Mouse (Mus musculus): Measurements from ENCODE around the gene St3gal3.
A peak's percentile ranks its signal among the peaks of the same experiment; 100 is the strongest.

The St3gal3 gene

DNA sequence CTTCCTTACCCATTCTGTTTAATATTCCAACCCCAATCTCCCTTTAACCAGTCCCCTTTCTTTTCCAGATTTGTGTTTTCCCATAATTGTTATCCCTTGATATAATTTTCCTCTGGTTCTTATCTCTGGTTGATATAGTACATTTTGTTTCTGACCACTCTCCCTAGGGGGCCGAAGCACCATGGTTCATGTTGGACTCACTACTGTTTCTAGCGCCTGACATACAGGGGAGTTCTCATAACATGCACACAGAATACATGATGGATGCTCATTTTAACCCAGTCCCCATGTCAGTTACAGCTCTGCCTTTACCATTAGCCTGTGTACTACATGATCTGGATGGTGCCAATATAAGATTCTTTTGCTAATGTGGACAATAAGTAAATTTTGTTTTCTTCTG, 246.8 kb downstream of the St3gal3 start:
- DNase-seq = no peak

DNA sequence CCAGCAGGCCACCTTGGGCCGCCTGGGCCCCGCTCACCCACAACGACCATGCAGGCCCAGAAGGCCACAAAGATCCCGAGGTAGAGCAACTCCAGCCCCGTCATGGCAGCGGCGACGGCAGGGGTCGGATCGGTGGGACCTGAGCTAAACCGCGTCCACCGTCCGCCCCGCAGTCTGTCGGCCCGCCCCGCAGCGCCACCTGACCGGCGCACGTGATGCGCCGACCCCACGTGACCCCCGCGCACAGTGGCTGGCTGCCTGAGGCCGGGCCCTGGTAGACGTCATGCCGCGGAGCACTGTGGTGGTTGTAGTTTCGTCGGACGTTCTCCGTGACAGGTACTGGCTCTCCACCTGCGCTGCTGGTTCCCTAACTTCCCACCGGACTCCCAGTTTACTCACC, 247.6 kb downstream of the St3gal3 start, which contains the start of gene Atp6v0b:
Gene Atp6v0b, minus strand, starts transcription at position 201 of the 400 bp plus-strand sequence.
- DNase-seq = peak; percentile 96 to 97

DNA sequence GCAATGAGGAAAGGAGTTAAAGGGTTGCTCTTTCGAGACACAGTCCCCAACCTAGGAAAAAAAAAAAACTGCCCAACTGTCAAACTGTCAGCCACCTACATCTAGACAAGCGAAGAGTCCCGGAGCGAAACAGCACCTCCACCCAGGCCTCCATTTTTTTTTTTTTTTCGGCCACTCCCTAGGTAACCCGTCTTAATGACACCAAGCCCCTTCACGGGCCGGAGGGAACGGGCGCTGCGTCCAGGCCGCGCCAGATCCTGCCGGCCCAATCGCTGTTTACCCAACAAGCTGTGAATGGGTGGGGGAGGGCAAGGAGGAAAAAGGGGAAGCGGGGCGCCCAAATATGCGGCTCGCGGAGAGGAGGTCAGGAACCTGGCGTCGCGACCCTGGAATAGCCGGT, 248.1 kb downstream of the St3gal3 start:
- peak in 1 of 2 experiments; percentile 56 for DNase-seq

DNA sequence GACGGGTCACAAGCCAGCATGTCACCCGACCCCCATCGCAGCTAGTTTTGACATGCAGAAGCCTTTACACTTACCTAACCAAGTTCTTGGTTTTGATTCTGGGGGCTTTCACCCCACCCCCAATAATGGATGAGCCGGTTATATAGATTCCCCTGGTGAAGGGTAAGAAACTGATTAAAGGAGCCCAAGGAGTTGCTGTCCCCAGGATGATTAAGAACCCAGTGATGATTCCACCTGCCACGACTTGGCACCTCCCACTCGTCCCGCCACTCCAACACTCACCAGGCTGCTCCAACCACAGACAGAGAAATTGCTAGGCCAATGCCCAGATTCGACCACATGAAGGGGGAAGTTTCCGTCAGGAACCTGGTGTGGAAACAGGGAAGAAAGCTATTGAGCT, 248.7 kb downstream of the St3gal3 start:
- DNase-seq = no peak

DNA sequence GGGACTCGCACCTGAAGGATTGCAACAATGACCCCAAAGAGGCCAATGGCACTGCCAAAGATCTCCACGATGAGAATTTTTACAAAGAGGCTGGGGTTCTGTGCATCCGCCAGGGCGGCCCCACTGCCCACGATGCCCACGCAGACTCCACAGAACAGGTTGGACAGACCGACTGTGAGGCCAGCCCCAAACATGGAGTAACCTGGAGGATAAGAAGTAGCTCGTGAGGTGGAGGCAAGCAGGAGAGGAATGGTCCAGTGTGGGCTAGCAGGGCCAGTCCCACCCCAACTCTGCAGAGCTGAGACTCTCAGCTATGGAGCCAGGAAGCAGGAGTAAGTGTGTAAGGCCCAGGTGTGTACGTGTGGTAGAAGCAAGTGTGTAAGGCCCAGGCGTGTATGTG, 249.6 kb downstream of the St3gal3 start:
- no peak for DNase-seq

DNA sequence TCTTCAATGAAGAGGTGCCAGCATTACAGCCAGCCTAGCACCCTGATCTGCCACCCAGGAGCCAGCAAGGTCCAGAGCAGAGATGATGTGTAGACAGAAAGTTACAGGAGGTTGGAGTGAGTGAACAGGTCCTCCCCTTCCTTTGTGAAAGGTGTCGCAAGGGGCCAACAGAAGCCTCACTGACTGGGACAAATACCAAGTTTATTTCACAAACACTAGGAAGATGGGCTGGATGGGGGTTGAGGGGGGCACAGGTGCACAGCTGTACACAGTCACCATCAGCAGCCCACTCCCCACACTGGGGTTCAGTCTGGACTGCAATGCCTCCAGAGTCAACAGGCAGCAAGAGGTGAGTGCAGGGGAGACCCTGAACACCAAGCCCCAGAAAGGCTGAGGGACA, 250.6 kb downstream of the St3gal3 start:
- no peak for DNase-seq

DNA sequence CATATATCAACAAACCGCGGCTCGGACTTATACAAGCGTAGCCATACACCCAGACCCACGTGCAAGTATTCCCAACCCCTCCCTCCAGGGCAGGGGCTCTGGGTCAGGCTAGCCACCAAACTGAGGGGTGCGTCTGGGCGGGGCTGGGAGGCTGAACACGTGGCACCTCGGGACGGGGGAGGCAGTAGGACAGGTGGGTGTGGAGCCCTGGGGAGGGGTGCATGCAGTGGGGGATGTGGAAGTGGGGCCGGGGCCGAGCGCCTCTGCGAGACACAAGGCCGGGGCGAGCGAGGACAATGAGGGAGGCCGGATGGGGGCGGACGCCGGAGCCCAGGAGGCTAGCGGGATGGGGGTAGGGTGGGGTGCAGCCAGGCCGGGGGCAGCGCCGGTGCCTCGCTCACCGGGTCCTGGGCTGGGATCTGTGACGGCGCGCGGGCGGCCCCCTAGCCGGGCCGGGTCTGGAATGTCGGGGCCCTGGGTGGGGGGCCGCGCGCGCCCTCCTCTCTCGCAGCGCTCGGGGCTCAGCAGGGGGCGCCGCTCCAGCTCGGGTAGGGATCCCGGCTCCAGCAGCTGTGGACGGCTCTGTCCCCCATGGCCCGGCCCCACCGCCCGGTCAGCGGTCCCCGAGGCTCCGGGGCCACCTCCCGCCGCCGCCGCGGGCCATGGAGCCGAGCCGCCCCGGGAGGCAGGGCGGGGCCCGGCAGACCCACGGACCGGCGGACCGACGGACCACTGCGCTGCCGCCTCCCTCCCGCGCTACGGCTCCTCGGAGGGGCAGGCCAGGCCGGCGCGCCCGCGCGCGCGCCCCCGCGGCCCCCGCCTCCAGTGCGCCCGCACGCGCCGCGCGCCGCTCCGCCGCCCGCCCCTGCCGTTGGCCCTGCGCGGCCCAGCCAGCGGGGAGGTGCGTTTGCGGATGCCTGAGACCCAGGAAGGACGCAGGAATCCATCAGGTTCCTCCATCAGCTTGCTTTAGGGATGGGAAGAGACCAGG, 251.7 kb downstream of the St3gal3 start, which contains the start of gene B4galt2:
Gene B4galt2, minus strand, starts transcription at position 787 of the 991 bp plus-strand sequence.
- peak in 1 of 2 experiments; percentile 30 for DNase-seq
